ENCODE assay signal across 39 mouse cellular contexts in genomic region chr9:37924194-37924593, GRCm38 (mm10). TPM values are rescaled to one million over a fixed set of nuclear protein-coding genes. Genes with fewer than 3 reads are reported as not detected.
"Had no signal": no experiment of that assay in that cellular context is flagged by ENCODE, and none has a peak within 500 bp of the region (broad histone marks: within the 10 kb centered on the region; RNA-seq: fewer than 3 reads in every experiment).

No protein-coding gene starts in this region.

- DNase-seq: left cerebral cortex, postnatal 4 days; liver; liver, embryonic 13.5 days; liver, postnatal 0 days; lung, adult 18-20 months; lung, adult 2 months; lung, embryonic 14.5 days; lung, postnatal 10 days; lung, postnatal 14 days; lung, postnatal 36 days; lung, postnatal 4 days; midbrain, embryonic 14.5 days had no signal

- ATAC-seq: liver, embryonic 12.5 days; liver, postnatal 0 days; lung, postnatal 0 days; midbrain, embryonic 13.5 days; midbrain, embryonic 15.5 days; midbrain, embryonic 16.5 days had no signal

- H3K27ac ChIP-seq: limb, embryonic 10.5 days; limb, embryonic 12.5 days; limb, embryonic 13.5 days; limb, embryonic 15.5 days; liver, embryonic 12.5 days; liver, embryonic 13.5 days; liver, embryonic 14.5 days; liver, embryonic 15.5 days; lung, embryonic 15.5 days; macrophage; midbrain, embryonic 10.5 days; midbrain, embryonic 12.5 days; midbrain, embryonic 13.5 days; midbrain, embryonic 15.5 days; neural tube, embryonic 12.5 days had no signal

- H3K4me3 ChIP-seq: limb, embryonic 10.5 days; limb, embryonic 12.5 days; limb, embryonic 13.5 days; limb, embryonic 15.5 days; liver, embryonic 12.5 days; liver, embryonic 13.5 days; liver, embryonic 15.5 days; lung, embryonic 15.5 days; megakaryocyte, embryonic 14.5 days; midbrain, embryonic 10.5 days; midbrain, embryonic 12.5 days; midbrain, embryonic 13.5 days; midbrain, embryonic 15.5 days; myocyte; neural tube, embryonic 12.5 days had no signal

RNA-seq across cellular contexts. Expression of gene Olfr878, which starts 6.6 kb away (rescaled TPM):
- total RNA-seq: left cerebral cortex, postnatal 14 days; left cerebral cortex, postnatal 36 days; left cerebral cortex, postnatal 4 days; liver, adult 2 months; megakaryocyte progenitor cell, adult 5-6 weeks; megakaryocyte, adult 5-6 weeks; megakaryocyte-erythroid progenitor cell, adult 5-6 weeks; midbrain, postnatal 0 days; monocyte, adult 5-6 weeks had no signal

RNA-seq across cellular contexts. Expression of gene Olfr145, which starts 27.7 kb away (rescaled TPM):
- total RNA-seq: left cerebral cortex, postnatal 14 days; left cerebral cortex, postnatal 25 days; left cerebral cortex, postnatal 4 days; liver, adult 2 months; megakaryocyte progenitor cell, adult 5-6 weeks; megakaryocyte, adult 5-6 weeks; megakaryocyte-erythroid progenitor cell, adult 5-6 weeks; midbrain, postnatal 0 days; monocyte, adult 5-6 weeks had no signal
